Mouse (Mus musculus) gastrocnemius, postnatal 36 days (tissue): ENCODE results near the gene Chrna9. TPM values are rescaled to one million over a fixed set of nuclear protein-coding genes. Genes with fewer than 3 reads are reported as not detected.

Source experiments
- DNase-seq, 2 experiments: peaks; one replicate each; pipeline ENCODE4 v3.0.0; 2022
- intact Hi-C: fragments of 180-260 bp; cut with DNase I; formaldehyde crosslinking; loops from one replicate; pipeline ENCODE4 v1.15.1; 2025
- microRNA-seq, 2 experiments: library from miRNA; unstranded; fragments of <30 nt; microRNA quantifications; one replicate each; pipeline ENCODE4 v1.2.0; 2021
- total RNA-seq, 2 experiments: library from RNA; stranded (reverse); gene quantifications; 2 replicates each; pipeline ENCODE4 v1.2.3; 2021

Chrna9 gene
- total RNA-seq, 2 experiments from 2014 or later: 12.6 to 19.5 TPM

DNA sequence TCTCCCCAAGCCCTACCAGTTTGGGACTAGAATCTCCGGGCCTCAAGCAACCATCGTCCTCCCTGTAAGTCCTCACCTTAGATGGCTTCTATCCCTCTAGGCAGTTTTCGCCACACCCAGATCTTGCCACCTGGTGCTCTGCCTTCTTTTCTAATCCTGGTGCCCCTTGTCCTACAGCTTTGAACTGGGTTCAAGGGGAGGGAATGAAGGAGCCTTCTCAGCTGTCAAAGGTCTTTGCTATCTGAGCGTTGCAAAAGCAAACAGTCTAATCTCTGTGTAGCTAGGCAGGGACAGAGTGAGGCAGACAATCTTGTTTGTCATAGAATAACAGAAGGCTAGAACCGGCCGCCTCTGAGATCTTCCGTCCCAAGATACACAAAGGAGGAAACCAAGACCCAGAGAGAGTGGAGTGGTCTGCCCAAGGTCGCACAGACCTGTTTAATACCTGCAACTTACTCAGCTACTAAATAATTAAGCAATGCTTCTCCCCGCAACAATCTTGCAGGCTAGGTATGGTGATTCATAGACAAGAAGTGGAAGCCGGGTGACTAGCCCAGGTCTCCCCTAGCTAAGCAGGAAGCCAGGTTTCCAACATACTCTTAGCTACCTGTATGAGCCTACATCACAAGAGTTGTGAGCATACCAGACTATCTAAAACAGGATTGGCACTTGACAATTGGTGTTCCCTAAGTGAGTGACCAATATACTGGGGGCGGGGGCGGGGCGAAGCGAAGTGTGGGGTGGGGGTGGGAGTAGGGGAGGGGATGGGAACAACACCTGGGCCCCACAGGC lies 69.6 kb downstream of the Chrna9 start, which contains the start of gene 9130230L23Rik:
Gene 9130230L23Rik (minus strand): TSS at position 152 of the 792 bp plus-strand sequence.
- DNase-seq: no peak
- intact Hi-C loops: no loop called here

DNA sequence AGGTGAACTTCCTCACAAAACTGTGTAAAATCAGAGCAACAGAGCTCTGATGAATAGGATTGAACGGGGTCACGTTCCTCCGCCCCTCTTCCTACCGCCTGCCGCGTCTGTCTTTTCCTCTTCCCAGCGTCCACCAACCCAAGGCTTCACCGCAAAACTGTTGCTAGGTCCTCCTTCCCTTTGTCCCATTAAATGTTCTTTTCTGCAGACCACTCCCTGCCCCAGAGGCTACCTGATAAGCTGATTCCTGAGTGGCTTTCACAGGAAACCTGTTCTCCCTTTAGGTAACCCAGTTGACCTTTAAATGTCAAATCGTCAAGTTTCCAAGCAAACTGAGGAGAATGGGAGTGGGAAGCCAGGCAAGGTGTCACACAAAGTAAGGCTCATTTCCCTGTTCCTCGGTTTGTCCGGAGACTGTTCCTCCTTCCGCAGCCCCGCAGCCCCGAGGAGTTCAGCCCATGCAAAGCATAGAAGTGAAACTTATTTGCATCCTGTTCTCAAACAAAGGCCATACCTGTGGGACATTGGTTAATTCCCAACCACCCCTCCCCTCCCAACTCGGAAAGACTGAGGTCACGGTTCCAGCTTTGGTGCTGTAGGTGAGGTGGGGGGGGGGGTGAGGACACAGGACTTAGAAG lies 70.4 kb downstream of the Chrna9 start:
- intact Hi-C loops: no loop called here
- no peak for DNase-seq

DNA sequence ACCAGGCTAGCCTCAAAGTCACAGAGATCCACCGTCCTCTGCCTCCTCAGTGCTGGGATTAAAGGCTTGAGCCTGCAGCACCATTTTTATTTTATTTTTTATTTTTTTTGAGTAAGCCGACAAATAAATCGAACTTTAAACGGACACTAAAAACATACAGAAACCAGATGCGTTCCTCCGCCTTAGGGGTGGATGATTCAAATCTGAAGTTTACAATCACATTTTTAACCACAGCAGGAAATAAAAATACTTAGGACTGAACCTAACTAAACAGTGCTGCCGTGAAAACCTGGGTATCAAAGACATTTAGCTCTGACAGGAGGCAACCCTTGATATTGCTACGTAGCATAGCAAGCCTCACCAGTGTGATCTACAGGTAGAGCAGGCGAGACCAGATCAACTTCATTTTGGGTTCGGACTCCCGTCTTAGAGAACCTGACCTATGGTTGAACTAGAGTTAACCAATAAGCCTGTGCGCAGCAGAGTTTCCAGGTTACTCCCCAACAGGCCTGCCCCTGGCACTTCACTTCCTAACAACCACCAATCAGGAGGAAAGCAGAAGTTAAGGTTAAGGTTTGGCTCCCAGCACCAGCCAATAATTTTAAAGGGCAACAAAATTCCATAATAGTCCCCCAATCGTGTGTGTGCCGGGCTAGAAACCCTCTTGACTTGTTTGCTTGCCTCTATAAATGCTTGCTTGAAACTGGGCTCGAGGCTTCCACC lies 73.7 kb downstream of the Chrna9 start:
- DNase-seq: no peak
- intact Hi-C loops: no loop called here

DNA sequence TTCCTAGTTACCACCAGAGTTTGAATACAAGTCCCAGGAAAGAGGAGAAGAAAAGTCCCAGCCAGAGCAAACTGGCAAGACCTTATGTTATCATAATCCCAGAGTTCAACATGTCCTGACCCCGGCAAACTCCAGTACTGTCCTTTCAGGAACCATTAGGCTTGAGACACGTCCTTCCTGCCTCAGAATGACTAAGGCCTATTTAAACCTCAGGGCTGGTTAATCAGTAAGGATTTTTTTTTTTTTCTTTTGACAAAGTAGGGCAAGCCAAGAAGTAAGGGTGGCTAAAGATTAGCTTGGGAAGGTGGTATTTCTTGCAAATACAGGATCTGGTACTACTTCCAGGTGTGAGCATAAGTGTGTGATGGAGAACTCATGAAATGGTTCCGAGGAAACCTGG lies 79.3 kb downstream of the Chrna9 start:
- DNase-seq: no peak
- intact Hi-C loops: no loop called here

DNA sequence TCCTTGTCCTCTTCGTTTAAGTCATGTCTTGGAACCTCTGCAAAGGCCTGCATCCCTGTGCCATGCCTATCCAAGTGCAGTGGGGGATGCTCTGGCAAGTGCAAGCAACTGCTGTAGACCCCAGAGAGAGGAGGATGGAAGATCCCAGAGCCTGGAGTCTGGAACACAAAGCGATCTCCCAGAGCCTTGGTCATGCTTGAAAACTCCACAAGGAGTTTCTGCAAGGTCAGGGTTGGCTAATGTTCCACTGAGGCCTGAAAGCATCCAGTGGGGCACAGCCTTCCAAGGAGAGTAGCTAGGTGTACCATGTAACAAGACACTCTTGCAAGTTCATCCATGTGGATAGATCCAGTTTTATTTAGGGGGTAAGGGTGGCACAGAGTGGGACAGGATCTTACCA lies 79.7 kb downstream of the Chrna9 start:
- intact Hi-C loops: no loop called here
- no peak for DNase-seq

DNA sequence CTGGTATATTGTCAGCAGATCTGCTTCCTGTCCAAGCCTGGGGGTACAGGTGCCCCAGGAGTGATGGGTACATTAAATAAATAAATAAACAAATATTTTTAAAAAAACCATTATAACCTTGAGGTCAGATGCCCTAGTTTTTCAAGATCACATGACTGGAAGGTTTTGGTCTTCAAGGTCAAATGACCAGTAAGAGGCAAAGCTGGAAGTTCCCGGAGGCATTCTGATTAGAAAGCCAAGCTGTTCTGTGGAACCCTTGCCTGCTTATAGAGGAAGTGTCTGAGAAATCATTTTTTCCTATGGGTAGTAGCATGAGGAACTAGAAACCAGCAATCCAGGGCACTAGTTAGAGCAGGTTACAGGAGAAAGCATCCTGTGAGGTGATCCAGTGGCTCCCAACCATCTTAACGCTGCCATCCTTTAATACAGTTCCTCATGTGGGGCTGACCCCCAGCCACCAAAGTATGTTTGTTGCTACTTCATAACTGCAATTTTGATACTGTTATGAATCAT lies 80.8 kb downstream of the Chrna9 start:
- DNase-seq: no peak
- intact Hi-C loops: no loop called here

DNA sequence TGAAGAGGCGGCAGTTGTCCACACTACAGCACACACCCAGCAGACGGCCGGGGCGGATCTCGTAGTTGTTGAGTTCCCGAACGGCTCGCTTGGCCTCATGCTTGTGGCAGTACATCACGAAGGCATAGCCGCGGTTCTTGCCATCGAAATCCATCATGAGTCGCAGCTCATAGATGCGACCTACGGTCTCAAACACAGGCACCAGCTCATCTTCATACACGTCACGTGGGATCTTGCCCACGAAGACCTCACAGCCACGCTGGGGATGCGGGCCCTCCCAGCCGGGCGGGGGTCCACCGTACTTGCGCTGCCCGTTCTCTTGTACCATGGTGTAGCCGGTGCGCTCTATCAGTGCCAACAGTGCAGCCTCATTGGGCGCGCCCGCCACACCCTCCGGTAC lies 92.1 kb downstream of the Chrna9 start:
- DNase-seq: no peak
- intact Hi-C loops: no loop called here

Small RNAs within 50 kb of the gene (microRNA-seq; reads per million reads assigned to microRNA genes)
- 0 reads per million in 2 experiments for gene Gm25952

Other genes with a start within 250 kb of the Chrna9 start
- 10 to 100 TPM; 37.5 to 43.4 TPM for gene Pds5a, start 236.6 kb upstream of the Chrna9 start, total RNA-seq
- 1 to 10 TPM; 6.5 to 9.1 TPM for gene N4bp2, start 171.4 kb upstream of the Chrna9 start, total RNA-seq
- gene Rhoh, start 73.7 kb upstream of the Chrna9 start, total RNA-seq: under 1 TPM; 0.07 to 0.92 TPM
- not detected for gene 9130230L23Rik, start 69.4 kb downstream of the Chrna9 start, total RNA-seq
- under 1 TPM; 0.47 to 0.71 TPM for gene Rbm47, start 238.2 kb downstream of the Chrna9 start, total RNA-seq